Mouse (Mus musculus) forebrain, postnatal 0 days (tissue): ENCODE measurements around the gene Mapk8ip3. TPM values are rescaled to one million over a fixed set of nuclear protein-coding genes. Genes with fewer than 3 reads are reported as not detected.

ENCODE experiments used
- ATAC-seq: fragments of 200-750 bp; cut with Nextera tagmentation; 2 replicates; pipeline ENCODE4 v1.8.0; 2017; ENCODE audit warnings: mild to moderate bottlenecking, moderate library complexity
- DNase-seq: peaks from one replicate; pipeline ENCODE4 v3.0.0-alpha.2; 2015
- H3K27ac ChIP-seq: fragments of 300-500 bp; sonication (generic); 2 replicates; pipeline ENCODE4 v1.5.1; 2014; ENCODE audit warnings: low read depth, mild to moderate bottlenecking, antibody characterized with exemption, low read length, moderate library complexity, mixed read lengths
- H3K27me3 ChIP-seq: fragments of 300-500 bp; sonication (generic); 2 replicates; pipeline ENCODE4 v1.6.1; 2014; ENCODE audit warnings: mild to moderate bottlenecking, low read length, mixed read lengths; ENCODE audit not compliant: insufficient read depth
- H3K36me3 ChIP-seq: fragments of 300-500 bp; sonication (generic); 2 replicates; pipeline ENCODE4 v1.6.1; 2014; ENCODE audit warnings: mild to moderate bottlenecking, moderate library complexity; ENCODE audit not compliant: insufficient read depth
- H3K4me1 ChIP-seq: fragments of 300-500 bp; sonication (generic); 2 replicates; pipeline ENCODE4 v1.6.1; 2014; ENCODE audit warnings: antibody characterized with exemption; ENCODE audit not compliant: insufficient read depth
- H3K4me2 ChIP-seq: fragments of 300-500 bp; sonication (generic); 2 replicates; pipeline ENCODE4 v1.6.1; 2014; ENCODE audit warnings: low read depth, mild to moderate bottlenecking, moderate library complexity
- H3K4me3 ChIP-seq: fragments of 300-500 bp; sonication (generic); 2 replicates; pipeline ENCODE4 v1.5.1; 2014; ENCODE audit warnings: low read depth, low read length, mixed read lengths
- H3K9ac ChIP-seq: fragments of 300-500 bp; sonication (generic); 2 replicates; pipeline ENCODE4 v1.6.1; 2014; ENCODE audit warnings: mild to moderate bottlenecking
- H3K9me3 ChIP-seq: fragments of 300-500 bp; sonication (generic); 2 replicates; pipeline ENCODE4 v1.6.1; 2016; ENCODE audit warnings: low read length
- CTCF ChIP-seq: sonication (generic); IDR thresholded peaks from 2 replicates; pipeline ENCODE4 v1.5.1; 2016; ENCODE audit warnings: antibody characterized with exemption, control low read depth, low read depth
- WGBS: fragments of 180-500 bp; shearing (Covaris S2); extraction: QIAGEN DNeasy Blood & Tissue Kit; methylation state at CpG from one replicate; pipeline ENCODE4 v1.1.7; 2014; 5-methylcytosine and 5-hydroxymethylcytosine counted together
- polyA plus RNA-seq: library from polyadenylated mRNA; unstranded; fragments of >200 nt; fragmentation: Nextera tagmentation; extraction: Ambion mirVana; gene quantifications from 2 replicates; pipeline ENCODE4 v1.2.1, GENCODE M21; 2015
- total RNA-seq: library from RNA; depleted of rRNA; stranded (reverse); fragments of >200 nt; gene quantifications from 2 replicates; pipeline ENCODE4 v1.2.3, GENCODE M21; 2014

The Mapk8ip3 gene
- total and polyA plus RNA-seq, 2 experiments from 2014 or later, result 65.1 to 151 TPM

DNA sequence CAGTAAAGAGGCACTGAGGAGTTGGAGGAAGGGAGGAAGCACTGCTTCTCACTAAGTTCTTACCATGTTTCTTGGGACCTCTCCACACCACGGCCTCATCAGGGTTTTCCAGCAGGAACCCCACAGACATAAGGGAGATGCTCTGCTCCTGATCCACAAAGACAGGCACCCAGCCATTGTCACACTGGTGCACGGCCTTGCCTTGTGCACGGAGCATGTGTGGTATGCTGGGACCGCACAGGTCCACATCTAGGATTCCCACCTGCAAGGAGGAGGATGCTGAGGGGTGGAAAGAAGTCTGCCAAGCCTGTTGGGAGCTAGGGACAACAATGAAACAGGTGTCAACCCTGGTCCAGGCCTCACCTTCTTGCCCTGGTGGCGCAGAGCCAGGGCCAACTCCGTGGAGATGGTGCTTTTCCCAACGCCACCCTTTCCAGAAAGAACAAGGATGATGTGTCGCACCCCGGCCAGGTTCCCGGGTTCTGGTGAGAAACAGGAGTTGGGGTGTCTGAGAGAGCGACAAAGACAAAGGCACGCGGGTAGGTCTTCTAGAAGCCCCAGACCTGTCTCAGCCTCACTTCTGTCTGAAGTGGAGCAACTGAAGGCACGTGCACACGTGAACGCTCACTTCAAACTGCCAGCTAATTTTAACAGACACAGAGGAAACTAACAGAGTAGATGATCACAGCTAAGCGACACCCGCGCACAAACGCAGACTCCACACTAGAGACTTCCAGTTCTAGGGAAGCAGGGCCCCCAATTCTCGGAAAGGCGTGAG, 51.2 kb downstream of the Mapk8ip3 start:
- Histone ChIP-seq H3K4me1 (peaks cover 9% of the 10 kb centered on the region), H3K4me3 (peak overlapping the region; percentile 86), H3K9me3 (no peaks in the 10 kb centered on the region), H3K27ac (no peak overlapping the region), H3K36me3 (peaks cover 29% of the 10 kb centered on the region), H3K9ac (peak overlapping the region; percentile 59), H3K4me2 (peak overlapping the region; percentile 88), H3K27me3 (no peaks in the 10 kb centered on the region)
- 27% methylated on average over 22 of the region's 22 CpGs for WGBS
- no peak for DNase-seq
- ATAC-seq, result no peak
- no peak for TF ChIP-seq CTCF

DNA sequence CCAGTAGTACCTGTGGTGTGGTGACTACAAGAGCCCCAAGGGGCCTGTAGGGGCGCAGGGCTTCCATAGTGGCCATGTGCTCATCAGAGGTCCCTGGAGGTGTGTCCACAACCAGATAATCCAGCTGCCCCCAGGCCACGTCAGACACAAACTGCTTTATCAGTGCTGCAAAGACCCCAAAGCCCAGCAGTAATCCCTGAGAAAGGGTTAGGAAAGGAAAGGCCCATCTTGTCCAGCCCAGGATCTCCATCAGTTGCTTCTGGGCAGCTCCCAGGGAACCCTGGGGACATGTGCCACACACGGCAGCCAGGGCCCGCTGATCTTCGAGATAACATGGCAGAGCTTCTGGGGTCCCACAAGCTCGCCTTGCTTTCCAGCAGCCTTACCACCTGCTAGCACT, 52.4 kb downstream of the Mapk8ip3 start:
- Histone ChIP-seq H3K9me3 (no peaks in the 10 kb centered on the region), H3K27ac (no peak overlapping the region), H3K4me1 (peaks cover 9% of the 10 kb centered on the region), H3K9ac (no peak overlapping the region), H3K4me3 (no peak overlapping the region), H3K36me3 (peaks cover 24% of the 10 kb centered on the region), H3K4me2 (no peak overlapping the region), H3K27me3 (no peaks in the 10 kb centered on the region)
- DNase-seq (no peak), ATAC-seq (no peak)
- WGBS, result 85% methylated on average over 6 of the region's 6 CpGs
- no peak for TF ChIP-seq CTCF

DNA sequence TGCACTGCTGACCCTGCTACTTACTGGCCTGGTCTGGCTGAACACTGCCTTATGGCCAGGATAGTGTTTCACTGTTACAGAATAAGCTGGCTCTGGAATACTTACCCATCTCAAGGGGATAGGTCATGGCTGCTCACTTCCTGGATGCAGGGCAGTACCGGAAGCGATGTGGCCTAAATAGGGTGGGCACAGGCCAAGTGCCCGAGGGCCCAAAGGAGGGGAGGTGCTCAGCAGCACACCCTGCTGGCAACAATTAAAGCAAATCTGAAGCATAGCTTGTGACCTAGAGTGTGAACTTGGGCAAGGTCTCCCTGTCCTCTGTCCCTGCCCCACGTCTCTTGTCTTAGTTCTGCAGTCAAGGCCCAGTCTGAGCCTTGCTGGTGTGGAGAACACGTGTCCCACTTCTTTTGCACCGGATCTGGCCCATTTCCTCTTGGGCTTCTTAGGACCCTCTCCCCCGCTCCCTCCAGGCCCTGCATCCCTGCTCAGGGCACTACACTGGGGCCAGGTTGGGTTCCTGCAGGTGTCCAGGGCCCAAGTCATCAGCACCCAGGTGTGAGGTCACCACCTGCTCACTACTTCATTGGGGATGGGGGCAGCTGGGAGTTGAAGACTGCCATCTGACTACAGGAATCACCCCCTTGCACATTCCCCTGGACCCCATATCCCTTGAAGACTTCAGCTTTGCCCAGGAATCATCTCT, 54.9 kb downstream of the Mapk8ip3 start:
- Histone ChIP-seq H3K27ac (no peak overlapping the region), H3K4me1 (no peaks in the 10 kb centered on the region), H3K27me3 (no peaks in the 10 kb centered on the region), H3K9me3 (no peaks in the 10 kb centered on the region), H3K9ac (no peak overlapping the region), H3K4me3 (no peak overlapping the region), H3K4me2 (no peak overlapping the region), H3K36me3 (peaks cover 18% of the 10 kb centered on the region)
- no peak for ATAC-seq
- 44% methylated on average over 7 of the region's 7 CpGs for WGBS
- no peak for DNase-seq
- TF ChIP-seq CTCF, result peak; percentile 58

GRCm38 (mm10) chr17:24878531-24878930, 58.2 kb downstream of the Mapk8ip3 start:
- Histone ChIP-seq H3K4me3 (no peak overlapping the region), H3K9ac (no peak overlapping the region), H3K4me2 (no peak overlapping the region), H3K9me3 (no peaks in the 10 kb centered on the region), H3K27me3 (no peaks in the 10 kb centered on the region), H3K27ac (no peak overlapping the region), H3K4me1 (no peaks in the 10 kb centered on the region), H3K36me3 (peaks cover 13% of the 10 kb centered on the region)
- DNase-seq (no peak), ATAC-seq (no peak)
- no peak for TF ChIP-seq CTCF
- WGBS, result 74% methylated on average over 8 of the region's 8 CpGs

- Histone ChIP-seq H3K4me2 (no peak overlapping the region), H3K9ac (no peak overlapping the region), H3K4me1 (no peaks in the 10 kb centered on the region), H3K27me3 (no peaks in the 10 kb centered on the region), H3K9me3 (no peaks in the 10 kb centered on the region), H3K4me3 (no peak overlapping the region), H3K36me3 (peaks cover 8% of the 10 kb centered on the region), H3K27ac (no peak overlapping the region)
- 46% methylated on average over 5 of the region's 5 CpGs for WGBS
- no peak for TF ChIP-seq CTCF
- DNase-seq (no peak), ATAC-seq (no peak)
Measured at GRCm38 (mm10) chr17:24878117-24878397, 58.7 kb downstream of the Mapk8ip3 start.

- H3K27ac ChIP-seq, result no peak overlapping the region
- no peak overlapping the region for H3K4me2 ChIP-seq
- H3K9me3 ChIP-seq, result no peaks in the 10 kb centered on the region
- H3K4me3 ChIP-seq, result no peak overlapping the region
- H3K9ac ChIP-seq, result no peak overlapping the region
- no peaks in the 10 kb centered on the region for H3K4me1 ChIP-seq
- ATAC-seq (no peak), DNase-seq (no peak)
- TF ChIP-seq CTCF, result no peak
- 70% methylated on average over 10 of the region's 10 CpGs for WGBS
- H3K27me3 ChIP-seq, result no peaks in the 10 kb centered on the region
- H3K36me3 ChIP-seq, result peaks cover 3% of the 10 kb centered on the region
Measured at GRCm38 (mm10) chr17:24877336-24878116, 59.3 kb downstream of the Mapk8ip3 start.

DNA sequence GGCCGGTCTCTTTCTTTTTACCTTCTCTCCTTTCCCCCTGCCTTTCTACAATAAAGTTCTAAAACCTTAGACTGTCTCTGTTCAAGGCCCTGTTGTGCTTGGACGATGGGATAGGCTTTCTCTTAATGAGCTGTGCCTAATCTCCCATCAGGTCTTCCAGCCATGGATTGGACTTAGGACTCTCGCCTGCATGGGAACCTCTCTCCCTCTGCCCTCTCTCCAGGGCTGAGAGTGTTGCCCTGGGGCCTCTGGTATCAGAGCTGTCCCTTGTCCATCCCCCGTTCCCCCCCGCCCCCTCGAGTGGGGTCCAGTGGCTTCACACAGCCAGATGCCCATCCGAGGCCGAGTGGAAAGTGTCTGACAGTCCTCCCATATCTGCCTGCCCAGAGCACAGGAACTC, 61.8 kb downstream of the Mapk8ip3 start:
- no peak overlapping the region for H3K9ac ChIP-seq
- H3K4me3 ChIP-seq, result no peak overlapping the region
- TF ChIP-seq CTCF, result no peak
- no peak for ATAC-seq
- 83% methylated on average over 8 of the region's 8 CpGs for WGBS
- H3K36me3 ChIP-seq, result no peaks in the 10 kb centered on the region
- no peak overlapping the region for H3K27ac ChIP-seq
- no peaks in the 10 kb centered on the region for H3K27me3 ChIP-seq
- DNase-seq, result no peak
- H3K4me2 ChIP-seq, result no peak overlapping the region
- H3K4me1 ChIP-seq, result no peaks in the 10 kb centered on the region
- H3K9me3 ChIP-seq, result no peaks in the 10 kb centered on the region
